Comparison of ENCODE assay signal across 8 mouse cellular contexts in the genomic region with DNA sequence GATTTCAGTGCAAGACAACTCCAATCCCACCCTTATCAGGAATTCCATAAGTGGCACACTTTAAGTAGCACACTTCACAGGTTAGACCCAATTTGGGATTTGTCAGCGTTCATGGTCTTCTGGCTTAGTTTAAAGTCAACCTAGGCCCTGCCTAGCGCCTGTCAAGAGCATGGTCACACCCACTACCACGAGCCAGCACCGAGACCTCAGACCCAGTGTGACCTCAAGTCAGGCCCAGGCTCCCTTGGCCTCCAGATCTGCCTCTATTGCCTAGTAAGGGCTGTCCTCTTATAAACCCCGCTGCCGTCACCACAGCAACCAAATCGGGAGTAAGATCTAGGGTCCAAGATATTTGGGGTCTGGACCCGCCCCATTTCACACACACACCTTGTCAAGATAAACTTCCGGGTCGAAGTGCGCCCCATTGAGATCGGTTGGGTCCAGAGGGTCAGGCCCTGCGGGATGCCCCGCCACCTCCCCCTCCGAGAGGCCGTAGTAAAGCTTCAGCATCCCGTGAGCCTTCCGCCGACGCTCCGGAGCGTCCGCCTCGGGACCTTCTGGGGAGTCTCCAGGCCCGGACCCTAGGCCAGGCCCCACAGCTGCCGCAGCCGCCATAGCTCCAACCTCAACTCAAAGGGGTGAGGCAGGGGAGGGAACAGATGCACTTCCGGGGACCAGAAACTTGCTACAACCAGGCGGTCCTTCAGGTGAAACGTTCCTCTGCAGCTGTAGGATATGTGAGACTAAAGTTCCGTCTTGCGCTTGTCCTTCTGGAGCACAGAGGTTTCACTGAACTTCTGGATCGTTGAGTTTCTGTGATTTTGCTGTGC. TPM values are rescaled to one million over a fixed set of nuclear protein-coding genes. Genes with fewer than 3 reads are reported as not detected.
DNase-seq lines count a peak whose midpoint lies in the region; ATAC-seq lines count a peak whose summit lies in the region.

Gene Vps51, minus strand, starts transcription at position 668 of the 830 bp plus-strand sequence.

- H3K36me3 ChIP-seq in embryonic facial prominence, embryonic 11.5 days (replicated peaks; ENCODE audit: control insufficient read depth, insufficient read depth, low read depth, low read length): no peaks in the 10 kb centered on the region; the same call in 1 of the 2 replicates
- peaks cover 54% of the 10 kb centered on the region for H3K36me3 ChIP-seq in limb, embryonic 10.5 days
- peaks cover 36% of the 10 kb centered on the region for H3K36me3 ChIP-seq in midbrain, embryonic 12.5 days

- WGBS in embryonic facial prominence, embryonic 11.5 days: under 1% methylated on average over 33 of the region's 33 CpGs
- WGBS in limb, embryonic 10.5 days: 1% methylated on average over 33 of the region's 33 CpGs
- 1% methylated on average over 33 of the region's 33 CpGs for WGBS in midbrain, embryonic 12.5 days

- peak within 1 kb of the TSS; percentile 86 for H3K9ac ChIP-seq in embryonic facial prominence, embryonic 11.5 days (replicated peaks; ENCODE audit: low read length)
- H3K9ac ChIP-seq in midbrain, embryonic 12.5 days (replicated peaks): peak within 1 kb of the TSS; percentile 82

- peak; percentile 92 for DNase-seq in 3134 (ENCODE audit: extremely low read depth, insufficient read length, low spot score)
- peak; percentile 72 for DNase-seq in adrenal gland, postnatal 25 days
- DNase-seq in embryonic facial prominence, embryonic 11.5 days (ENCODE audit: low spot score): peak; percentile 93
- peak; percentile 86 for DNase-seq in kidney, adult 11 months
- DNase-seq in limb, embryonic 10.5 days (ENCODE audit: low spot score): peak; percentile 83
- DNase-seq in skeletal muscle tissue, adult 2 months (ENCODE audit: low read depth, low spot score): peak; percentile 79

- ATAC-seq in embryonic facial prominence, embryonic 11.5 days (replicated peaks; ENCODE audit: insufficient number of reproducible peaks, low FRiP score, low TSS enrichment, low read depth): peak; percentile 71
- ATAC-seq in granulocyte monocyte progenitor cell, adult 5-6 weeks (replicated peaks; ENCODE audit: poor library complexity, severe bottlenecking): peak; percentile 92
- peak; percentile 86 for ATAC-seq in midbrain, embryonic 12.5 days (ENCODE audit: low FRiP score, low read depth)

- peak within 1 kb of the TSS; percentile 53; the same call in 1 of the 2 replicates for H3K27ac ChIP-seq in embryonic facial prominence, embryonic 11.5 days (replicated peaks; ENCODE audit: low read depth, low read length)
- H3K27ac ChIP-seq in limb, embryonic 10.5 days: peak within 1 kb of the TSS; percentile 92
- peak within 1 kb of the TSS; percentile 85 for H3K27ac ChIP-seq in midbrain, embryonic 12.5 days (replicated peaks)

- H3K4me3 ChIP-seq in embryonic facial prominence, embryonic 11.5 days (ENCODE audit: low read depth, low read length): peak within 1 kb of the TSS; percentile 72
- H3K4me3 ChIP-seq in limb, embryonic 10.5 days: peak within 1 kb of the TSS; percentile 78
- peak within 1 kb of the TSS; percentile 80 for H3K4me3 ChIP-seq in midbrain, embryonic 12.5 days

- no peaks in the 10 kb centered on the region for H3K27me3 ChIP-seq in embryonic facial prominence, embryonic 11.5 days (ENCODE audit: control insufficient read depth, insufficient read depth, low read length)
- no peaks in the 10 kb centered on the region for H3K27me3 ChIP-seq in limb, embryonic 10.5 days (ENCODE audit: low read depth, poor library complexity, severe bottlenecking)
- H3K27me3 ChIP-seq in midbrain, embryonic 12.5 days: no peaks in the 10 kb centered on the region

- H3K4me1 ChIP-seq in embryonic facial prominence, embryonic 11.5 days (ENCODE audit: control insufficient read depth, insufficient read depth, low read length): no peaks in the 10 kb centered on the region
- H3K4me1 ChIP-seq in limb, embryonic 10.5 days: peaks cover 13% of the 10 kb centered on the region
- peaks cover 17% of the 10 kb centered on the region for H3K4me1 ChIP-seq in midbrain, embryonic 12.5 days

- H3K4me2 ChIP-seq in embryonic facial prominence, embryonic 11.5 days (ENCODE audit: low read depth, low read length): peak within 1 kb of the TSS; percentile 77
- H3K4me2 ChIP-seq in midbrain, embryonic 12.5 days (replicated peaks): peak within 1 kb of the TSS; percentile 91

- no peaks in the 10 kb centered on the region for H3K9me3 ChIP-seq in embryonic facial prominence, embryonic 11.5 days (replicated peaks; ENCODE audit: control insufficient read depth, low read length)
- no peaks in the 10 kb centered on the region for H3K9me3 ChIP-seq in limb, embryonic 10.5 days (replicated peaks)
- H3K9me3 ChIP-seq in midbrain, embryonic 12.5 days: no peaks in the 10 kb centered on the region

RNA-seq across cellular contexts. Expression of gene Vps51, which starts in this region (rescaled TPM):
- 68.8 and 80.9 TPM in 2 replicates for total RNA-seq in adrenal gland, postnatal 25 days (2021)
- 41.1 and 44.4 TPM in 2 replicates for polyA plus RNA-seq in embryonic facial prominence, embryonic 11.5 days (2014; fragmentation: Nextera tagmentation; extraction: Ambion mirVana)
- total RNA-seq in granulocyte monocyte progenitor cell, adult 5-6 weeks (2014; fragmentation: Nextera tagmentation): 33.1 and 44.0 TPM in 2 replicates
- 48.0 and 48.5 TPM in 2 replicates for total RNA-seq in granulocyte monocyte progenitor cell, adult 5-6 weeks (2017)
- polyA plus RNA-seq in limb, embryonic 10.5 days (2016; fragmentation: Nextera tagmentation; extraction: Ambion mirVana): 62.1 and 75.7 TPM in 2 replicates
- polyA plus RNA-seq in midbrain, embryonic 12.5 days (2016; fragmentation: Nextera tagmentation; extraction: Ambion mirVana): 77.0 and 82.2 TPM in 2 replicates

Comparison
In these comparisons a context has a peak if more than half of its experiments do, and no peak if none do; other contexts are left out.
1. Peak in every context shown above with its lines: DNase-seq, ATAC-seq, H3K4me3 ChIP-seq and H3K27ac ChIP-seq.